Mouse (Mus musculus) erythroblast, embryonic 14.5 days (primary cell): ENCODE results near the gene Nomo1. TPM values are rescaled to one million over a fixed set of nuclear protein-coding genes. Genes with fewer than 3 reads are reported as not detected.

ENCODE experiments used
- H3K27me3 ChIP-seq: 2 replicates; pipeline ENCODE4 v1.6.1; 2012; ENCODE audit warnings: inconsistent platforms; ENCODE audit not compliant: control insufficient read depth
- H3K36me3 ChIP-seq: 2 replicates; pipeline ENCODE4 v1.6.1; 2012; ENCODE audit warnings: mild to moderate bottlenecking, inconsistent platforms; ENCODE audit not compliant: control insufficient read depth
- H3K4me1 ChIP-seq: 2 replicates; pipeline ENCODE4 v1.6.1; 2012; ENCODE audit warnings: inconsistent platforms; ENCODE audit not compliant: control insufficient read depth
- H3K4me3 ChIP-seq: replicated peaks from 2 replicates; pipeline ENCODE3; 2012; ENCODE audit warnings: moderate library complexity, mild to moderate bottlenecking, inconsistent platforms
- H3K9me3 ChIP-seq: 2 replicates; pipeline ENCODE4 v1.6.1; 2012; ENCODE audit warnings: low read length, inconsistent platforms, mixed read lengths; ENCODE audit not compliant: control insufficient read depth
- GATA1 ChIP-seq: IDR thresholded peaks from 2 replicates; pipeline ENCODE4 v1.6.1; 2012; ENCODE audit warnings: low read length, inconsistent platforms, mixed read lengths
- TAL1 ChIP-seq: IDR thresholded peaks from 3 replicates; pipeline ENCODE4 v1.6.1; 2012; ENCODE audit warnings: low read length, inconsistent platforms, mixed read lengths
- polyA plus RNA-seq: library from polyadenylated mRNA; stranded (reverse); fragments of >175 nt; gene quantifications from 2 replicates; pipeline ENCODE4 v1.2.3, GENCODE M21; 2012

Gene Nomo1
- 1.4 and 1.8 TPM in 2 replicates for polyA plus RNA-seq

DNA sequence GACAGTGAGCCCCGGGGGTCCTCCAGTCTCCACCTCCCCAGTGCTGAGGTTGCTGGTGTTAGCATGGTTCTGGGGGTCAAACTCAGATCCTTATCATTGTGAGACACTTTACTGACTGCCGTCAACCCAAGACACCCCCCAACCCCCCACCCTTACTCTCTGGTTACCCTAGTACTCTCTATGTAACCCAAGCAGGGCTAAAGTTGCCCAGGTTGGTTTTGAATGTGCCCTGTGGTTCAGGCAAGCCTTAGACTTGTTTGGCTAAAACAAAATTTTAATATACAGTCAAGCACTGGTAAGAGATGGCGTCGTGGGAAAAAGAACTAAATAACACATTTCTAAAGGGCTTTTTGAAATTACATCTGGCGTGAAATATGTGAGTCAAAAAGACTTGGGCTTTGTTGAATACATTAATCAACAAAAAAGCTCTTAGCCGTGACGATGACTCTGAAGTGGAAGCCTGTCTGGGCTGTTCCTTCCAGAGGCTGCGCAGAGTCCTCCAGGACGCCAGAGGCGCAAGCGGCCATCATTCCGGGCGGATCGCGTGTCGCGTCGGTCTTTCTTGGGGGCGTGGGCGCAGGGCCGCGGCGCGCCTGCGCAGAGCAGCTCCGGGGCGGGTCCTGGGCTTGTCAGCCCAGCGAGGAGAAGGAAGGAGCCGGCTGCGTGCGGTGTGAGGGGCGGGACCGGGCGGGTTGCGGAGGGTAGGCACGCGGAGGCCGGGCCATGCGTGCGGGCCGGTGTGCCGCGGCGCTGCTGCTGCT is at the start of gene Nomo1:
Nomo1 (plus strand) TSS at position 590 of the 761 bp plus-strand sequence.
- Histone ChIP-seq H3K4me3 (peak within 1 kb of the TSS; percentile 92), H3K27me3 (no peaks in the 10 kb centered on the region), H3K36me3 (peaks cover 13% of the 10 kb centered on the region), H3K9me3 (no peaks in the 10 kb centered on the region), H3K4me1 (peaks cover 67% of the 10 kb centered on the region)
- TF ChIP-seq TAL1 (no peak), GATA1 (no peak)

DNA sequence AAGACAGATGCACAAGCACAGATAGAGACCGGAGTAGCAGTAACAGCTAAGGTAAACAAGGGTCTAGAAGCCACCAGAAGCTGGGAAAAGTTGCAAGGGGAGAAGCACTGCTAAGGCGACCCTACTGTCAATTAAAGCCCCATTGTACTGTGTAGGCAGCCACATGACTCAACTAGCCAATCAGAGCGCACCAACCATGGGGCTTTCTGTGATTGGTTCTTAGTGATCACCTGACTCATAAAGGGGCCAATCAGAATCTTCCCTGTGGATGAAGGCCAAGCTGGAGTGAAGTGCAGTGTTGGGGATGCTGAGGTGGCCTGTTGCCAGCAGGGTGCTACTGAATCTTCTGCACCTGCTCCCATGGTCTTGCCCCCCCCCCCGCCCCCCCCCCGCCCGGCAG is 46.6 kb upstream of the Nomo1 start:
- H3K4me3 ChIP-seq = no peak overlapping the region
- TF ChIP-seq GATA1 = no peak
- no peak for TF ChIP-seq TAL1
- H3K9me3 ChIP-seq = no peaks in the 10 kb centered on the region
- peaks cover 5% of the 10 kb centered on the region; the same call in 1 of the 2 replicates for H3K36me3 ChIP-seq
- no peaks in the 10 kb centered on the region for H3K27me3 ChIP-seq
- no peaks in the 10 kb centered on the region for H3K4me1 ChIP-seq

DNA sequence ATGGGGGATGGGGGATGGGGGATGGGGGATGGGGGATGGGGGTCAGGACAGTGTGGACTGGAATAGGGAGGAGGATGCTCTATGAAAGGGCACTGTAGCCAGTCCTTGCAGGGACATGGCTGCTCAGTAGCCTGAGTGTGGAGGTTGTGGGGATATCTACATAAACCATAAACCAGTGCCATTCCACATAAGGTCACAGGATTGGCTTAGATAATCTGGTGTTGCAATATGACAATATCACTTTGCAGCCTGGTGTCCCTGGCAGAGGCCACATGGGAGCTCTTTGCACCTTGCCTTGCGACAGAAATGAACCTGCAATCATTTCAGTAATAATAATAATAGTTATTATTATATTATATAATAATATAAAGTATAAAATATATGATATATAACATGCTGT is 45.2 kb upstream of the Nomo1 start:
- no peak for TF ChIP-seq TAL1
- no peak for TF ChIP-seq GATA1

DNA sequence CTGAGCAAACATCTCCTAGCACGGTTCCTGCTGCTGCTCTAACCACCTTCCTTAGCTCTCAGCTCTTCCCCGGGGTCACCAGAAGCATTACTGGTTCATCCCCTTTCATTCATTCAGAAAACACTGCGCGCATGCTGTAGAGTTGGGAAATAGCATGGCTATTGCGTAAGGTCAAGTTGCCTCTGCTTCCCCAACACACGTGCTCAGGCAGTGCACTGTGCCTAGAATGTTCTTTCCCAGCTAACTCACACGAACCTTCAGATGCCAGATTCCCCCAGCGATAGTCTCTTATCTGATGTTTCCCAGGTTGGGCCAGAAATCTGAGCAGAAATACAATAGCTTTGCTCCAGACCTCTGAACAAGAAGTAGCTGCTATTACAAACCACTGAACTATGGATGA is 41.0 kb upstream of the Nomo1 start:
- Histone ChIP-seq H3K4me1 (no peaks in the 10 kb centered on the region), H3K9me3 (no peaks in the 10 kb centered on the region), H3K27me3 (no peaks in the 10 kb centered on the region), H3K4me3 (no peak overlapping the region), H3K36me3 (peaks cover 5% of the 10 kb centered on the region; the same call in 1 of the 2 replicates)
- TF ChIP-seq TAL1 (no peak), GATA1 (no peak)

More for the DNA sequence above, 45.2 kb upstream of the Nomo1 start:
- Histone ChIP-seq H3K4me1 (no peaks in the 10 kb centered on the region), H3K9me3 (no peaks in the 10 kb centered on the region), H3K4me3 (no peak overlapping the region), H3K27me3 (no peaks in the 10 kb centered on the region), H3K36me3 (peaks cover 5% of the 10 kb centered on the region; the same call in 1 of the 2 replicates)

DNA sequence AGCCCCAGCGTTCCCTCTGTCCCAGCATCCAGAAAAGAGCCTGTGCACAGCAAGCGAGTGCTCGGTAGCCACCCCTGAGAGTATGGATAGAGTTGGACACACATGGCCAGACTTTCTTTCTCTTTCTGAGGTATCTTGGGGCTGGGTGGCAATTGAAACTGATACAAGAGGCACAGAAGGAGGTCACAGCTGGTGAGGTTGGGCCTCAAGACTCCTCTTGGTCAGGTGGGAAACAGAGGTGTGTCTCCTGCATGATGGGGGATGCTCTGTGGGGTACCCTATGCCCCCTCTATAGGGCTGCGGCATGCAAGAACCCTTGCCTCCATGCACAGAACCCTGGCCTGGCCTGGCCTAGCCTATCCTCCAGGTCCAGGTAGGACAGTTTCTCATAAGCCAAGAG is 32.9 kb upstream of the Nomo1 start:
- H3K36me3 ChIP-seq = peaks cover 4% of the 10 kb centered on the region; the same call in 1 of the 2 replicates
- no peak for TF ChIP-seq GATA1
- no peak for TF ChIP-seq TAL1
- no peaks in the 10 kb centered on the region for H3K4me1 ChIP-seq

DNA sequence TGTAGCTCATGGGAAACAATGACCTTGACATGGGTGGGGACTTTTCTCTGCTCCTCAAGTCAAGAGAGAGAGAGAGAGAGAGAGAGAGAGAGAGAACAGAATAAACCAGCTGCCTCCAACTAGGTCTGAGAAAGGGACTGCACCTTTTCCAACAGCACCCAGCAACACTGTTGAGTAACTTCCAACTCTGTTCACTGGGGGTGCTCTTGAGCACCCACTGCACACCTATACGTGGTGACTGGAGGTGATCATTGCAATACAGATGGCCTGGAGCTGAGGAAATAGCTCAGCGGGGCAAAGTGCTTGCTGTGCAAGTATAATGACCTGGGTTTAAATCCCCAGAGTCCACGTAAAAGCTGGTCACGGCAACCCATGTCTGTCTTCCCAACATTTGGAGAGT is 30.8 kb upstream of the Nomo1 start:
- peaks cover 2% of the 10 kb centered on the region; the same call in 1 of the 2 replicates for H3K36me3 ChIP-seq
- no peak overlapping the region for H3K4me3 ChIP-seq
- TF ChIP-seq GATA1 (no peak), TAL1 (no peak)
- H3K4me1 ChIP-seq = no peaks in the 10 kb centered on the region
- H3K27me3 ChIP-seq = no peaks in the 10 kb centered on the region
- peaks cover 6% of the 10 kb centered on the region; the same call in 1 of the 2 replicates for H3K9me3 ChIP-seq

More for the DNA sequence above, 32.9 kb upstream of the Nomo1 start:
- Histone ChIP-seq H3K27me3 (no peaks in the 10 kb centered on the region), H3K4me3 (no peak overlapping the region), H3K9me3 (no peaks in the 10 kb centered on the region)

DNA sequence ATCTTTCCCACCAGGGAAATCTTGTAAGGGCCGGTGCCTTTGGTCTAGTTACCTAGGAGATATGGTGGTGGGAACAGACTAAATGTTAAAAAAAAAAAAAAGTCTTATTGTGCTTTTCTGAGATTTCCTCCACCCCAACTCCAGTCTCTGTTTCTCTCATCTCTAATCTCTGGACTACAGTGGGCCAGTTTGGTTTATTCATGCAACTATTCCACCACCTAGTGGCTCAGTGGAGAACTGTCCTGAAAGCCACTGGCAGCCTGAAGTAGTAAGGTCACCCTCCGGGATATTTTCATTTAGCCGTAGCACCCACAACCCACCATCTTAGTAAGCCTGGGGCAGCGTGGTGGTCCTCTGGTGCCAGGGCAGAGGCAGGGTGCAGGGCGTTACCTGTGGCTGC is 23.9 kb upstream of the Nomo1 start:
- Histone ChIP-seq H3K4me1 (no peaks in the 10 kb centered on the region), H3K9me3 (peaks cover 6% of the 10 kb centered on the region; the same call in 1 of the 2 replicates), H3K4me3 (no peak overlapping the region), H3K27me3 (no peaks in the 10 kb centered on the region), H3K36me3 (peaks cover 9% of the 10 kb centered on the region; the same call in 1 of the 2 replicates)
- TF ChIP-seq TAL1 (no peak), GATA1 (no peak)

DNA sequence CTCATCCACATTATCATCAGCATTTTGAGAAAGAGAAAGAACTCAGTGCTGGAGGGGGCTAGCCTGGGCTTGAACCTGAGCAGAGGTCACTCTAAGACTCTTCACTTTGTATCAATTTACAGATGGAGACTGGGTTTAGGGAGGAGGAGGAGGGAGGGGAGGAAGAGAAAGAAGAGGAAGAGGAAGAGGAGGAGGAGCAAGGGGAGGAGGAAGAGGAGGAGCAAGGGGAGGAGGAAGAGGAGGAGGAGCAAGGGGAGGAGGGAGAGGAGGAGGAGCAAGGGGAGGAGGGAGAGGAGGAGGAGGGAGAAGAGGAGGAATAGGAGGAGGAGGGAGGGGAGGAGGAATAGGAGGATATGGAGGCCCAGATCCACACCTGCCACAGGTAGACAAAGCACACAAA is 21.4 kb upstream of the Nomo1 start:
- no peak overlapping the region for H3K4me3 ChIP-seq
- H3K36me3 ChIP-seq = peaks cover 10% of the 10 kb centered on the region; the same call in 1 of the 2 replicates
- no peaks in the 10 kb centered on the region for H3K9me3 ChIP-seq
- no peaks in the 10 kb centered on the region for H3K4me1 ChIP-seq
- TF ChIP-seq GATA1 = no peak
- no peak for TF ChIP-seq TAL1
- no peaks in the 10 kb centered on the region for H3K27me3 ChIP-seq

DNA sequence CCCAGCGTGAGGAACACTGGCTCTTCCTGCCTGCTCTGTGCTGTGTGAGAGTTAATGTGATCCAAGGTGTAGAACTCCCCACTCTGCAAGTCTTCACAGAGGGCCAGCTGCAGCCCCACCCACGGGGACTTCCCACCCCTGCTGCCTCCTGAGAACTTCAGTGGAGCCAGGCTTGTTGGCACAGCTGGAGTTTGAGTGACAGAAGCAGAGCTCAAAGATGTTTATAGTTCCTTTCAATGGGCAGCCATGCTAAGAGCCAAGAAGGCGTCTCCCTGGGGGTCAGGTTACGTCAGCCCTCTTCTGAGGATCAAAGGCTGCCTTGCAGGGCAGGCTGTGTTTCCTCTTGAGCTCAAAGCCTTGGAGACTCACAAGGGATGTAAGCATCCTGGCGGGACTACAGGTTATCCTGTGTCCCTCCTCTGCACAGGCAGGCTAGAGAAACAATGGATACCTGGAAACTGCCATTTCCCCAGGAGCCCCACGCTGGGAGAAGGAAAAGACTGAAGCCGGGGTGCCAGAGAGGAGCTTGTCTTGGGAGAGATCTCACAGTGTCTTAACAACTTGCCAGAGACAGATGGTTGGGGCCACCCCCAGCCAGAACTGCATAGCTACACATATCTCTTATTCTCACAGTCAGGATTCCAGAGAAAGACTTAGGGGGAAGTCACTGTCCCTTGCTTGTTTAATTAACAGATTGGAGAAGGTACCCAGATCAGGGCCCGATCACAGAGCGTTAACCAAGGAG is 20.1 kb upstream of the Nomo1 start:
- TF ChIP-seq TAL1 (no peak), GATA1 (no peak)
- H3K9me3 ChIP-seq = no peaks in the 10 kb centered on the region
- no peaks in the 10 kb centered on the region for H3K27me3 ChIP-seq
- H3K36me3 ChIP-seq = peaks cover 8% of the 10 kb centered on the region; the same call in 1 of the 2 replicates
- no peaks in the 10 kb centered on the region for H3K4me1 ChIP-seq
- H3K4me3 ChIP-seq = no peak overlapping the region
